Comparison of ENCODE assay signal across 1 mouse cellular context in the genomic region with DNA sequence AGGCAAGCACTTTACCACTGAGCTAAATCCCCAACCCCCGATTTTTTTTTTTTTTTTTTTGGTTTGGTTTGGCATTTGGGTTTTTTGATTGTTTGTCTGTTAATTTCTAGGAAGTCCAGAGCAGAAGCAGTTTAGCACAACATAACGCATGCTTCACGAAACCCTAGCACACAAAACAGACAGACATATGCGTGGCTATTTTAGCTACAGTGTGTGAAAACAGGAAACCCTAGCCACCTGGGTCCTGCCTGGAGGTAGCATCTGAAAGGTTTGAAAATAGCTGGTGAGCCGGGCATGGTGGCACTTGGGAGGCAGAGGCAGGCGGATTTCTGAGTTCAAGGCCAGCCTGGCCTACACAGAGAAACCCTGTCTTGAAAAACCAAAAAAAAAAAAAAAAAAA.
TF ChIP-seq lines count a peak whose summit lies in the region.

No protein-coding gene starts in this region.

TF ChIP-seq in CH12.LX, 34 proteins besides CTCF, POLR2A, EP300 and RAD21 (continued from another document):
- TF ChIP-seq NRF1 (IDR thresholded peaks at IDR 0.05; ENCODE audit: low read depth, low read length) (no peak), ZNF384 (IDR thresholded peaks at IDR 0.05; ENCODE audit: low read depth, low read length) (no peak), ETS1 (conservative IDR thresholded peaks at IDR 0.05; ENCODE audit: low read depth, low read length) (peak; percentile 53), TBP (conservative IDR thresholded peaks at IDR 0.05; ENCODE audit: low read depth, low read length) (no peak), MXI1 (IDR thresholded peaks at IDR 0.05; ENCODE audit: low read depth, low read length) (no peak), SMC3 (IDR thresholded peaks at IDR 0.05; ENCODE audit: low read depth, low read length) (no peak), USF1 (IDR thresholded peaks at IDR 0.05; ENCODE audit: low read depth, low read length) (no peak), RCOR1 (conservative IDR thresholded peaks at IDR 0.05; ENCODE audit: low read depth, low read length) (no peak), MEF2A (IDR thresholded peaks at IDR 0.05; ENCODE audit: borderline replicate concordance, low read depth, low read length) (peak; percentile 86)
TF ChIP-seq in CH12.LX: peak in this region for 3.
